Mouse (Mus musculus) heart, embryonic 11.5 days (tissue): ENCODE measurements around the gene Adgrg1. TPM values are rescaled to one million over a fixed set of nuclear protein-coding genes. Genes with fewer than 3 reads are reported as not detected.

Experiments
- ATAC-seq: fragments of 200-750 bp; cut with Nextera tagmentation; replicated peaks from 2 replicates; pipeline ENCODE4 v1.8.0; 2017; ENCODE audit warnings: moderate library complexity; ENCODE audit not compliant: insufficient number of reproducible peaks, low FRiP score, low TSS enrichment
- H3K27ac ChIP-seq: fragments of 300-500 bp; sonication (generic); 2 replicates; pipeline ENCODE4 v1.5.1; 2014; ENCODE audit warnings: mild to moderate bottlenecking, low read depth, low read length
- H3K27me3 ChIP-seq: fragments of 300-500 bp; sonication (generic); 2 replicates; pipeline ENCODE4 v1.6.1; 2014; ENCODE audit warnings: mild to moderate bottlenecking, low read length, mixed read lengths; ENCODE audit not compliant: control insufficient read depth, insufficient read depth
- H3K36me3 ChIP-seq: fragments of 300-500 bp; sonication (generic); 2 replicates; pipeline ENCODE4 v1.6.1; 2014; ENCODE audit warnings: mild to moderate bottlenecking, low read length, moderate library complexity, mixed read lengths; ENCODE audit not compliant: control insufficient read depth, insufficient read depth
- H3K4me1 ChIP-seq: fragments of 300-500 bp; sonication (generic); 2 replicates; pipeline ENCODE4 v1.6.1; 2014; ENCODE audit warnings: low read length; ENCODE audit not compliant: control insufficient read depth, insufficient read depth
- H3K4me2 ChIP-seq: fragments of 300-500 bp; sonication (generic); 2 replicates; pipeline ENCODE4 v1.6.1; 2014; ENCODE audit warnings: mild to moderate bottlenecking, moderate library complexity
- H3K4me3 ChIP-seq: fragments of 300-500 bp; sonication (generic); 2 replicates; pipeline ENCODE4 v1.5.1; 2014; ENCODE audit warnings: low read depth, low read length
- H3K9ac ChIP-seq: fragments of 300-500 bp; sonication (generic); 2 replicates; pipeline ENCODE4 v1.6.1; 2014; ENCODE audit warnings: mild to moderate bottlenecking, low read depth, low read length, moderate library complexity
- H3K9me3 ChIP-seq: fragments of 300-500 bp; sonication (generic); replicated peaks from 2 replicates; pipeline ENCODE4 v1.6.1; 2016; ENCODE audit warnings: low read length; ENCODE audit not compliant: control insufficient read depth
- WGBS: fragments of 180-500 bp; shearing (Covaris S2); extraction: QIAGEN DNeasy Blood & Tissue Kit; methylation state at CpG from one replicate; pipeline ENCODE4 v1.1.7; 2014; ENCODE audit not compliant: insufficient replicate concordance; 5-methylcytosine and 5-hydroxymethylcytosine counted together
- polyA plus RNA-seq: library from polyadenylated mRNA; unstranded; fragments of >200 nt; fragmentation: Nextera tagmentation; extraction: Ambion mirVana; gene quantifications from 2 replicates; pipeline ENCODE4 v1.2.1, GENCODE M21; 2014

Gene Adgrg1
- polyA plus RNA-seq, 1 experiment from 2014 or later = 7.5 TPM

DNA sequence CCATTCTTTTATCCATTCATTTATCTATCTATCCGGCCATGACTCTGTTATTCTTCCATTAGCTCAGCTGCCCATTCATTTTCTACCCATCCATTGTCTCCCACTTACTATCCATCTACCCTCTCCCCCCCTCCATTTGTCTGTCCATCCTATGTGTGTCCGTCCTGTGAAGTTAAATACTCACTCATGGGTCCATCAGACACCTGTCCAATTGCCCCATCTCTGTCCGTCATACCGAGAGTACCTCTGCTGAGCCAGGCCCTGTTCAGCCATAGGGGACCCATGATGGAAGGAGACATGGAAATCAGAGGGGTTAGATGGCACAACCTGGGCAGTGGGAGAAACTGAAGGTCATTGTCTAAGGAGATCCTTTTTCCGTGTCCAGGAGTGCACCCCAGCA, 24.1 kb upstream of the Adgrg1 start:
- Histone ChIP-seq H3K4me1 (peaks cover 9% of the 10 kb centered on the region), H3K4me2 (no peak overlapping the region), H3K27me3 (no peaks in the 10 kb centered on the region), H3K27ac (no peak overlapping the region), H3K4me3 (no peak overlapping the region), H3K36me3 (no peaks in the 10 kb centered on the region), H3K9ac (no peak overlapping the region), H3K9me3 (no peaks in the 10 kb centered on the region)
- WGBS = 75% methylated on average over 5 of the region's 5 CpGs
- no peak for ATAC-seq

DNA sequence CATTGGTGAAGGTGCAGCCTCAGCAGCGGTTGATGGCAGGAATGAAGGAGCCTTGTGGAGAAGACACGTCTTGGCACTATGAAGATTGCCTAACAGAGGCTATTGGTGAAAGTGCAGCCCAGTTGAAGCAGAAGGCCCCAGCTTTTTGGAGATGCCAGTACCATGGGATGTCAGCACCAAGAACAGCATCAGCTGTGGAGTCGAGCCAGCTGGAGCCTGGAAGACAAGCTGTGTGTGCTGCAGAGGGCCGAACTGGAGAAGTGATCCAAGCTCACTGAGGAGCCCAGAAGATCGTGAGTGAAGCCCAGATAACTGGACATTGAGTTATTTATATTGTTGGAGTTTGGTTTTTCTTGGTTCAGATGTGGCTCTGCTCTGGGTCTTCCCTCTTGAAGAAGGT, 22.5 kb upstream of the Adgrg1 start:
- Histone ChIP-seq H3K4me3 (no peak overlapping the region), H3K9me3 (no peaks in the 10 kb centered on the region), H3K36me3 (no peaks in the 10 kb centered on the region), H3K27me3 (no peaks in the 10 kb centered on the region), H3K4me1 (peaks cover 12% of the 10 kb centered on the region), H3K9ac (no peak overlapping the region), H3K4me2 (no peak overlapping the region), H3K27ac (no peak overlapping the region)
- ATAC-seq = no peak
- WGBS = 70% methylated on average over 5 of the region's 5 CpGs

DNA sequence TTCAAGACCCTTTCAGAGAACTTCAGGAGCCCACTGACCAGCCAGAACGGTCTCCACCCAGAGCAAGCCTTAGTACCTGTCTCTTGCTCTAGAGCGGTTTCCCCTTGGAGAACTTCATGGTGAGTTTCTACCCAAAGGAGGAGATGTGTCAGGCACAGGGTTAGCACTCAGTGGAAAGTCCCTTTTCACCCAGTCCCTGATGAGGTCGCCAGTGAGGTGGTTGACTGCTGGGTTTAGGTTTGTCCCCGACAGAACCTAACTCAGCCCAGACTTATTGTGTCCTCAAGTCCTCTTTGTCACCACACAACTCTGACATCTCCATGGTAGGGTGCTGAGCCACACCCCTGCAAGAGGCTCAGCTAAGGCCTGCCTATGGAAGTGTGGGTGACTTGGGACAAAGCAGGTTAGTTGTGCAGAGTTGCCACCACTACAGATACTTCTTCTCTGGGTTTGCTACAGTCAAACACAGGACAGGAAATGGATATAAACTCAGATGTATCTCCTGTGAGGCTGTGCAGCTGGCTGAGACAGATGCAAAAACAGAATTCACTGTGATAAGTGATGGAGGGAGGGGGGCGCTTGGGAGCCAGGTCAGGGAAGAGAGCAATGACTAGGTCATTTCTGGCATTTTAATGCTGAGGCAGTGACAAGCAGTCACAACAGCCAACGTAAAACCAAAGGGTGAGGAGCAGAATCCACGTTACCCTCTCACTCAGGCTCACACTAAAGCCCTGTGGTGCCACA, 20.8 kb upstream of the Adgrg1 start:
- ATAC-seq = no peak
- H3K9ac ChIP-seq = no peak overlapping the region
- 66% methylated on average over 7 of the region's 7 CpGs for WGBS

DNA sequence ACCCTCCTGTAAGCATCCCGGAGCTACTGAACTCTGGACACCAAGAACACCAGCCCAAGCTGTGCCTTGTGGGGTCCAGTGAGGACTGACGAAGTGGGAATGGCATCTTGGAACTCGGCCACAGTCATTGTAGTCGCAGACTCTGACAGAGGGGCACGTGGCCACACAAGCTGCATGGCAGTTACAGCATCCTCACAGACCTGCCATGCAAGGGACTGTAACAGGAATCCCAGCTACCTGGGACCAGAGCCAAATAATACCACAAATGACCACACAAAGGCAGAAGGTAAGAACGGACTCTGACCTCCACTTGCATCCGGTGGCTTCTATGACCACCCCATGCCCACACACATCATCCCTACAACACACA, 20.2 kb upstream of the Adgrg1 start:
- H3K4me2 ChIP-seq = no peak overlapping the region
- H3K4me1 ChIP-seq = peaks cover 12% of the 10 kb centered on the region
- no peak overlapping the region for H3K27ac ChIP-seq
- H3K27me3 ChIP-seq = no peaks in the 10 kb centered on the region
- H3K9me3 ChIP-seq = no peaks in the 10 kb centered on the region
- no peak for ATAC-seq
- no peak overlapping the region for H3K9ac ChIP-seq
- no peaks in the 10 kb centered on the region for H3K36me3 ChIP-seq
- WGBS = 66% methylated on average over 7 of the region's 7 CpGs
- H3K4me3 ChIP-seq = no peak overlapping the region

More for the DNA sequence above, 20.8 kb upstream of the Adgrg1 start:
- Histone ChIP-seq H3K4me1 (peaks cover 12% of the 10 kb centered on the region), H3K4me3 (no peak overlapping the region), H3K4me2 (no peak overlapping the region), H3K36me3 (no peaks in the 10 kb centered on the region), H3K27ac (no peak overlapping the region), H3K9me3 (no peaks in the 10 kb centered on the region), H3K27me3 (no peaks in the 10 kb centered on the region)

DNA sequence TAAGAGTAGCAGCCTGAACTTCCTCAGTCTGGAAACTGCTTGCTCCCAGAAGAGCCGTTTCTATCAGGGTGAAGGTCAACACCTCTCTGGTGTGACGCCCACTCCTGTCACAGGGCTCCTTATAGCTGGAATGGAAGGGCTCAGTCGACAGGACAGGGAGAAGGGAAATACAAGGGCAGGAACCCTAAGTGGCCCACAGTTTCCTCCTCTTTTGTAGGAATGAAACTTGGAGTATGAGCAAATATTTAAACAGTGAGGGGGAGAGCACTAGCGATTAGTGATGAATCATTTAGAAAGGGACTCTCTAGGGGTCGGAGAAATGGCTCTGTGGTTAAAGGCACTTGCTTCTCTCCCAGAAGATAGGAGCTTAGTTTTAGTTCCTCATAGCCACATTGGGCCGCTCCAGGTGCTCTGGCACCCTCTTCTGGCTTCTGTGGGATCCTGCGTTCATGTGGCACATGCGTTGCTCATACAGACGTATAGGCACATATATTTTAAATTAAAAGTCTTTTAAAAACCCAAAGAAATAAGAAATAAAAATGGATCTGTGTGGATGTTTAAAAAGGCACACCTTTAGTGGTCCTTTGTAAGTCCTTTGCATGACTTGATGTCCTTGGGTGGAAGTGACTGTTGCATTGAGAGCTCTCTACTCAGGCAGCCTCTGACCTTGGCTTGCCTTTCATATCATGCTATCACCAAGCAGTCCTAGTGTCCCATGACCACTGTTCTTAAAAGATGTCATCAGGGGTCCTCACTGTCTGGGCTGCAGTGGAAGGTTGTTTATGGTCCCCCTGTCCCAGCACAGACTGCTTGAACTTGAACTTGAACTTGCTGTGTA, 19.4 kb upstream of the Adgrg1 start:
- no peak for ATAC-seq
- no peak overlapping the region for H3K9ac ChIP-seq
- H3K4me1 ChIP-seq = peaks cover 12% of the 10 kb centered on the region
- H3K36me3 ChIP-seq = no peaks in the 10 kb centered on the region
- H3K4me3 ChIP-seq = no peak overlapping the region
- no peak overlapping the region for H3K4me2 ChIP-seq
- H3K27me3 ChIP-seq = no peaks in the 10 kb centered on the region
- WGBS = 24% methylated on average over 9 of the region's 9 CpGs
- no peaks in the 10 kb centered on the region for H3K9me3 ChIP-seq
- no peak overlapping the region for H3K27ac ChIP-seq

DNA sequence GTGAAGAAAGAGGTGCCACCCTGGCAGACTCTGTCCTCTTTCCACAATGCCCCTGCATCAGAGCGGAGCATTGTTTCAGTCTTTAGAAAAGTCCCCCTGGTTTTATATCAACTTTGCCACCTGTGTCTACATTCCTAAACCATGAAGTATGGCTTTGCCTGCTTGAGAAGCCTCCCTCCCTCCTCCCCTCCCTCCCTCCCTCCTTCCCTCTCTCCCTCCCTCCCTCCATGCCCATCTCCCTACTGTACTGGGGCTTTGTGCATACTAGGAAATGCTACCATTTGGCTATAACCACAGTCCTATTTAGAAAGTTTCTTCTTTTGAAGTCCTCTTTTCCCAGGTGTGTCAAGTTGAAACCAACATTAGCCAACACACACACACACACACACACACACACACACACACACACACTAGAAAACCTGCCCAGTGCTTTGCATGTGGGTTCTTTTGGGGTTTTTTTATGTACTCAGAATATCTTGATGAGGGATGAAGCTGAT, 18.4 kb upstream of the Adgrg1 start:
- H3K4me3 ChIP-seq = no peak overlapping the region
- ATAC-seq = no peak
- H3K4me1 ChIP-seq = peaks cover 12% of the 10 kb centered on the region
- no peak overlapping the region for H3K27ac ChIP-seq
- 83% methylated on average over 1 of the region's 1 CpGs for WGBS
- H3K27me3 ChIP-seq = no peaks in the 10 kb centered on the region
- H3K9me3 ChIP-seq = no peaks in the 10 kb centered on the region
- no peak overlapping the region for H3K9ac ChIP-seq
- H3K4me2 ChIP-seq = no peak overlapping the region
- H3K36me3 ChIP-seq = no peaks in the 10 kb centered on the region

DNA sequence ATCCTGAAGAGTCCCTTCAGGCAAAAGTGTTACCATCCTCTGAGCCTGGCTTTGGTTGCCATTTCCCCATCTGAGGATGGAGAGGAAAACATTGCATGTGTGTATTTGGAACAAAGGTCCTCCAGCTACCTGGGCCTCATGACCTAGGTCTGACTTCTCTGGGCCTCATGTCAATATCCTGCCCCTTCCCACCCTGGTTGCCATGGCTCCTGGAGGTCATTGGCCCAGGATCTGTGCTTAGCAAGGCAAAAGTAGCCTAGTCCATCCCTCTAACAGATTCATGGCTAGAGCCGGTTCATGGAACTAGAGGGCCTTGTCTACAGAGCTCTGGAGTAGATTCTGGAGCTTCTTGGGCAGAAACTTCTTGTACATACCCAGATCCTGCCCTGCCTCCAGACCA, 12.3 kb upstream of the Adgrg1 start:
- no peak for ATAC-seq
- H3K4me3 ChIP-seq = no peak overlapping the region
- 84% methylated on average over 1 of the region's 1 CpGs for WGBS
- H3K27ac ChIP-seq = no peak overlapping the region
- H3K9ac ChIP-seq = no peak overlapping the region
- peaks cover 11% of the 10 kb centered on the region for H3K4me1 ChIP-seq
- H3K4me2 ChIP-seq = no peak overlapping the region
- H3K27me3 ChIP-seq = no peaks in the 10 kb centered on the region
- H3K36me3 ChIP-seq = no peaks in the 10 kb centered on the region
- H3K9me3 ChIP-seq = no peaks in the 10 kb centered on the region

DNA sequence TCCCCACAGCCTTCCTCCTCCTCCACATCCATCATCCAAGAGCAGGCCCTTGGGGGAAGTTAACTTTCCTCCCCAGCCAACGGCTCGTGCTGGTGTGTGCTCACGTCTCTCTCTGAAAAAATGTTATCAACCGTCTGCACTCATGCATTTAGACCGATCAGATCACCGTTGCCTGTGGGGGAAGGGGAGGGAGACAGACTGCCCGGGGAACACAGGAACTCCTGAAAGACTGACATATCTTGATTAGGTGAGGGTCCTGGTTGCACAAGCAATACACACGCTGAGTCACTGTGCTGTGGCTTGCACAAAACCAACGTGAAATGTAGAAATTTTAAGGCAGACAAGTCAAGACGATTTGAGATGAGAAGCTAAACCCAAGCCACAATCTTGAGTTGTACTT, 9.7 kb upstream of the Adgrg1 start:
- Histone ChIP-seq H3K27ac (peak overlapping the region; percentile 59), H3K36me3 (no peaks in the 10 kb centered on the region), H3K9ac (peak overlapping the region; percentile 12; the same call in 1 of the 2 replicates), H3K27me3 (no peaks in the 10 kb centered on the region; the same call in 1 of the 2 replicates), H3K4me3 (no peak overlapping the region), H3K4me2 (peak overlapping the region; percentile 5; the same call in 1 of the 2 replicates), H3K9me3 (no peaks in the 10 kb centered on the region), H3K4me1 (peaks cover 11% of the 10 kb centered on the region)
- 18% methylated on average over 10 of the region's 10 CpGs for WGBS
- peak; percentile 80 for ATAC-seq
